21 mouse cellular contexts compared by ENCODE assay signal in the genomic region with DNA sequence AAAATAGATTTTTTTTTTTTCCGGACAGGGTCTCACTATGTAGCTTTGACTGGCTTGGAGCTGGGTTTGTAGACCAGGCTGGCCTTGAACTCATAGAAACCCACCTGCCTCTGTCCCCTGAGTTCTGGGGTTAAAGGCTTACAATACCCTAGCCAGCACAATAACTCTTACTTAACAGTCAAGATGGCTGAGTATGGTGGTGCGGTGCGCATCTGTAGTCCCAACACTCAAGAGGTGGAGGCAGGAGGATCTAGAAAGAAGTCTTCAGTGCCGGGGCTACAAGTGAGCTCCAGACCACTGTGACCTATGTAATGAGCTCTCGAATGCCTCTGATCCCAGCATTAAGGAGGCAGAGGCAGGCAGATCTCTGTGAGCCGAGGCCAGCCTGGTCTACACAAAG. TPM values are rescaled to one million over a fixed set of nuclear protein-coding genes. Genes with fewer than 3 reads are reported as not detected.
DNase-seq lines count a peak whose midpoint lies in the region; ATAC-seq and TF ChIP-seq lines count a peak whose summit lies in the region.
"Had no signal": no experiment of that assay in that cellular context is flagged by ENCODE, and none has a peak within 500 bp of the region (broad histone marks: within the 10 kb centered on the region; RNA-seq: fewer than 3 reads in every experiment).

No protein-coding gene starts in this region.

- TF ChIP-seq CTCF in E14TG2a.4 (conservative IDR thresholded peaks at IDR 0.05; ENCODE audit: low read length) (no peak), ES-Bruce4 (IDR thresholded peaks at IDR 0.05; ENCODE audit: low read depth, low read length) (no peak)

- TF ChIP-seq POLR2A in ES-Bruce4 (IDR thresholded peaks at IDR 0.05; ENCODE audit: insufficient read depth, low read length): no peak

- H3K9ac ChIP-seq in midbrain, embryonic 11.5 days (ENCODE audit: low read length): no peak overlapping the region
- H3K9ac ChIP-seq in midbrain, embryonic 15.5 days: no peak overlapping the region
- H3K9ac ChIP-seq in ES-Bruce4 (ENCODE audit: low read depth, poor library complexity, severe bottlenecking) (no peak overlapping the region), ES-E14 (ENCODE audit: insufficient read depth, low read depth, low read length, poor library complexity, severe bottlenecking) (no peak overlapping the region; the same call in 1 of the 2 replicates)
- H3K9ac ChIP-seq: embryonic facial prominence, embryonic 12.5 days; forebrain, embryonic 13.5 days; forebrain, embryonic 15.5 days; forebrain, postnatal 0 days had no signal

- H3K27ac ChIP-seq in midbrain, embryonic 11.5 days (ENCODE audit: low read depth, low read length): no peak overlapping the region
- H3K27ac ChIP-seq in midbrain, embryonic 15.5 days: no peak overlapping the region
- H3K27ac ChIP-seq in ES-Bruce4 (ENCODE audit: insufficient read depth, low read length) (peak overlapping the region; percentile 88), ES-E14 (ENCODE audit: insufficient read depth, low read depth, low read length, poor library complexity, severe bottlenecking) (peak overlapping the region; percentile 87)
- H3K27ac ChIP-seq: embryonic facial prominence, embryonic 10.5 days; embryonic facial prominence, embryonic 12.5 days; forebrain, embryonic 13.5 days; forebrain, embryonic 15.5 days had no signal

- H3K4me3 ChIP-seq in midbrain, embryonic 11.5 days (ENCODE audit: low read depth, low read length): no peak overlapping the region
- no peak overlapping the region for H3K4me3 ChIP-seq in midbrain, embryonic 15.5 days
- peak overlapping the region; percentile 68; the same call in 1 of the 2 replicates for H3K4me3 ChIP-seq in E14TG2a.4 (replicated peaks; ENCODE audit: low read length)
- H3K4me3 ChIP-seq in ES-Bruce4 (ENCODE audit: low read depth, low read length): no peak overlapping the region
- no peak overlapping the region for H3K4me3 ChIP-seq in ES-E14 (ENCODE audit: insufficient read depth in 1 of 2, low read depth in 1 of 2, low read length in 2 of 2, poor library complexity in 1 of 2, severe bottlenecking in 1 of 2)
- H3K4me3 ChIP-seq: embryonic facial prominence, embryonic 10.5 days; embryonic facial prominence, embryonic 12.5 days; forebrain, embryonic 13.5 days; forebrain, embryonic 15.5 days had no signal

- ATAC-seq in midbrain, embryonic 11.5 days (ENCODE audit: low FRiP score): no peak
- no peak for ATAC-seq in midbrain, embryonic 15.5 days (replicated peaks)
- ATAC-seq: activated CD4-positive, CD25-positive, alpha-beta regulatory T cell, adult 4 months; forebrain, embryonic 13.5 days; forebrain, embryonic 15.5 days; forebrain, postnatal 0 days had no signal

- WGBS in midbrain, embryonic 11.5 days: 88% methylated on average over 6 of the region's 6 CpGs
- WGBS in midbrain, embryonic 15.5 days: 95% methylated on average over 6 of the region's 6 CpGs

- no peak for TF ChIP-seq EP300 in ES-Bruce4 (IDR thresholded peaks at IDR 0.05; ENCODE audit: insufficient read depth, low read depth, low read length)

- no peaks in the 10 kb centered on the region for H3K4me1 ChIP-seq in midbrain, embryonic 11.5 days (ENCODE audit: control insufficient read depth, insufficient read depth, low read length)
- no peaks in the 10 kb centered on the region for H3K4me1 ChIP-seq in midbrain, embryonic 15.5 days
- H3K4me1 ChIP-seq in E14TG2a.4 (replicated peaks; ENCODE audit: low read depth, low read length) (peaks cover 67% of the 10 kb centered on the region), ES-Bruce4 (ENCODE audit: control insufficient read depth, insufficient read depth, low read length) (peaks cover 6% of the 10 kb centered on the region), ES-E14 (ENCODE audit: control insufficient read depth in 2 of 2, insufficient read depth in 2 of 2, low read length in 2 of 2, poor library complexity in 1 of 2) (peaks cover 0 to 5% of the 10 kb centered on the region in 2 experiments; a peak in 1 of 4 replicates)
- H3K4me1 ChIP-seq: embryonic facial prominence, embryonic 10.5 days; embryonic facial prominence, embryonic 12.5 days; forebrain, embryonic 13.5 days; forebrain, embryonic 15.5 days had no signal

- H3K36me3 ChIP-seq in midbrain, embryonic 11.5 days (ENCODE audit: control insufficient read depth, insufficient read depth, low read length): no peaks in the 10 kb centered on the region
- H3K36me3 ChIP-seq in midbrain, embryonic 15.5 days (replicated peaks): no peaks in the 10 kb centered on the region
- H3K36me3 ChIP-seq in E14TG2a.4 (ENCODE audit: insufficient read depth, low read length) (no peaks in the 10 kb centered on the region), ES-Bruce4 (ENCODE audit: control insufficient read depth, insufficient read depth, low read length, poor library complexity, severe bottlenecking) (no peaks in the 10 kb centered on the region), ES-E14 (ENCODE audit: control insufficient read depth, insufficient read depth, low read length, poor library complexity, severe bottlenecking) (no peaks in the 10 kb centered on the region)
- H3K36me3 ChIP-seq: embryonic facial prominence, embryonic 10.5 days; embryonic facial prominence, embryonic 12.5 days; forebrain, embryonic 15.5 days had no signal

- H3K9me3 ChIP-seq in midbrain, embryonic 11.5 days (ENCODE audit: control insufficient read depth, low read length): no peaks in the 10 kb centered on the region
- no peaks in the 10 kb centered on the region for H3K9me3 ChIP-seq in midbrain, embryonic 15.5 days
- H3K9me3 ChIP-seq in E14TG2a.4 (ENCODE audit: low read length): peaks cover 20% of the 10 kb centered on the region
- H3K9me3 ChIP-seq in ES-Bruce4 (replicated peaks; ENCODE audit: control insufficient read depth, insufficient read depth, low read length, poor library complexity, severe bottlenecking): no peaks in the 10 kb centered on the region
- no peaks in the 10 kb centered on the region for H3K9me3 ChIP-seq in ES-E14 (ENCODE audit: control insufficient read depth, insufficient read depth, low read depth, low read length)
- H3K9me3 ChIP-seq: embryonic facial prominence, embryonic 10.5 days; embryonic facial prominence, embryonic 12.5 days; forebrain, embryonic 15.5 days had no signal

- peak; percentile 75 for DNase-seq in midbrain, embryonic 11.5 days (ENCODE audit: low spot score, missing footprints)
- DNase-seq in ES-E14 (ENCODE audit: low read depth, low spot score): no peak
- DNase-seq in gastrocnemius, postnatal 25 days: no peak
- no peak for DNase-seq in kidney, postnatal 10 days
- DNase-seq in left cerebral cortex, adult 9 months (ENCODE audit: low spot score in 2 of 2): no peak
- DNase-seq: adrenal gland, adult 8-10 months; cerebellum, adult 11-12 months; cerebellum, adult 2 months; cerebellum, adult 9-10 months; cerebellum, postnatal 10 days; cerebellum, postnatal 25 days; forebrain, postnatal 0 days had no signal

- H3K27me3 ChIP-seq in midbrain, embryonic 11.5 days (ENCODE audit: control insufficient read depth, insufficient read depth, low read length): no peaks in the 10 kb centered on the region
- H3K27me3 ChIP-seq in midbrain, embryonic 15.5 days (replicated peaks): no peaks in the 10 kb centered on the region
- H3K27me3 ChIP-seq in E14TG2a.4 (ENCODE audit: insufficient read depth, low read length) (no peaks in the 10 kb centered on the region), ES-Bruce4 (ENCODE audit: control insufficient read depth, insufficient read depth, low read length, poor library complexity, severe bottlenecking) (no peaks in the 10 kb centered on the region)
- H3K27me3 ChIP-seq: embryonic facial prominence, embryonic 12.5 days; forebrain, embryonic 13.5 days; forebrain, embryonic 15.5 days had no signal

- no peak overlapping the region for H3K4me2 ChIP-seq in midbrain, embryonic 11.5 days
- no peak overlapping the region for H3K4me2 ChIP-seq in midbrain, embryonic 15.5 days
- H3K4me2 ChIP-seq: embryonic facial prominence, embryonic 12.5 days; forebrain, embryonic 13.5 days; forebrain, embryonic 15.5 days had no signal

- in situ Hi-C loops in ES-E14 (cut with MboI; ENCODE audit: low sequenced_read_pairs in 2 of 2, unreplicated experiment in 2 of 2): no loop called here

TF ChIP-seq in ES-E14, 5 proteins besides CTCF, POLR2A, EP300 and RAD21:
- TF ChIP-seq ZC3H11A (IDR thresholded peaks at IDR 0.05; ENCODE audit: borderline replicate concordance, low read depth, low read length) (no peak), HCFC1 (IDR thresholded peaks at IDR 0.05; ENCODE audit: borderline replicate concordance, insufficient read depth, low read length) (no peak), MAFK (IDR thresholded peaks at IDR 0.05; ENCODE audit: insufficient read depth, low read depth, low read length) (no peak), ZNF384 (IDR thresholded peaks at IDR 0.05; ENCODE audit: low read depth, low read length) (no peak)

RNA-seq across cellular contexts. Expression of gene Plekhg6, which starts 31.1 kb away (rescaled TPM):
- not detected in 2 replicates for polyA plus RNA-seq in midbrain, embryonic 11.5 days (2014; fragmentation: Nextera tagmentation; extraction: Ambion mirVana)
- 0.23 and 0.32 TPM in 2 replicates for polyA plus RNA-seq in midbrain, embryonic 15.5 days (2015; fragmentation: Nextera tagmentation; extraction: Ambion mirVana)
- 2.3 and 2.5 TPM in 2 replicates for polyA plus RNA-seq in ES-Bruce4 (2011; ENCODE audit: insufficient read depth, insufficient read length, low read depth, missing spikeins)
- 1.1 and 1.5 TPM in 2 replicates for total RNA-seq in ES-E14 (2012; rRNA removed)
- total RNA-seq in gastrocnemius, postnatal 25 days (2021): not detected
- total RNA-seq: MEL had no signal
- polyA plus RNA-seq: activated CD4-positive, CD25-positive, alpha-beta regulatory T cell, adult 4 months had no signal

Comparison
In these comparisons a context has a peak if more than half of its experiments do, and no peak if none do; other contexts are left out.
1. H3K27ac ChIP-seq: peak in ES-Bruce4 (single experiment) and ES-E14 (single experiment); none in midbrain, embryonic 11.5 days (single experiment) and midbrain, embryonic 15.5 days (single experiment).